ENCODE assay signal across 17 mouse cellular contexts in the genomic region with DNA sequence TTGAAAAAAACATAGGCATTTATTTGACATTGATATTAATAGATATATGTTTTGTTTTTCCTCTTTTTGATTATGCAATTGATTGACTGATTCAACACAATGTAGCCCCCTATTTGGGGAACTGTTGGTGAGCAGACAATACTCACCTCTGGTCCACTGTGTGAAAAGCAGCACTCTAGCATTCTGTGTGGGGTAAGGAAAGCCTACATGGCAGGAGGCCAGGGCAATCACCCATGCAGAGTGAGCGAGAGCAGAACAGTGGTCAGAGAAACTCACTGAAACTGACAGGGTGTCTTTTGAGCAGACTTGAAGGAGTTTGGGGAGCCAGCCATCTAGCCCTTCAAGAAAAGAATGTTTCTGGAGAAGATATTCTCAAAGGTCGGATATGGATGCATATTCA.
DNase-seq lines count a peak whose midpoint lies in the region; ATAC-seq lines count a peak whose summit lies in the region.
"Had no signal": no experiment of that assay in that cellular context is flagged by ENCODE, and none has a peak within 500 bp of the region (broad histone marks: within the 10 kb centered on the region; RNA-seq: fewer than 3 reads in every experiment).

No protein-coding gene starts in this region.

- no peaks in the 10 kb centered on the region for H3K27me3 ChIP-seq in forebrain, embryonic 14.5 days (replicated peaks; ENCODE audit: control insufficient read depth, insufficient read depth, low read length)
- no peaks in the 10 kb centered on the region for H3K27me3 ChIP-seq in forebrain, embryonic 11.5 days (ENCODE audit: control insufficient read depth, insufficient read depth, low read length)
- H3K27me3 ChIP-seq: embryonic facial prominence, embryonic 12.5 days; heart, embryonic 13.5 days; hindbrain, embryonic 13.5 days; limb, embryonic 15.5 days; liver, embryonic 15.5 days; midbrain, embryonic 12.5 days had no signal

- WGBS in forebrain, embryonic 14.5 days, result 43% methylated on average over 2 of the region's 2 CpGs
- WGBS in forebrain, embryonic 11.5 days, result 80% methylated on average over 2 of the region's 2 CpGs

- H3K9me3 ChIP-seq in forebrain, embryonic 14.5 days (replicated peaks; ENCODE audit: control insufficient read depth, low read length), result no peaks in the 10 kb centered on the region
- no peaks in the 10 kb centered on the region for H3K9me3 ChIP-seq in forebrain, embryonic 11.5 days (ENCODE audit: control insufficient read depth, low read length)
- H3K9me3 ChIP-seq: embryonic facial prominence, embryonic 12.5 days; hindbrain, embryonic 13.5 days; limb, embryonic 15.5 days; liver, embryonic 15.5 days; midbrain, embryonic 12.5 days had no signal

- ATAC-seq in forebrain, embryonic 14.5 days, result 0 out of 2 replicates have a peak, but pooled peaks have one; percentile 48
- no peak for ATAC-seq in forebrain, embryonic 11.5 days (replicated peaks; ENCODE audit: low FRiP score)
- ATAC-seq: inflammation-experienced regulatory T-cells, adult 6 months had no signal

- DNase-seq in forebrain, embryonic 14.5 days (ENCODE audit: low spot score), result no peak
- DNase-seq in forebrain, embryonic 11.5 days (ENCODE audit: low spot score), result no peak
- peak; percentile 10 for DNase-seq in adipocyte (ENCODE audit: low spot score)
- DNase-seq in kidney, adult 9 months, result peak; percentile 54
- DNase-seq in kidney, postnatal 36 days, result peak; percentile 38 to 76
- no peak for DNase-seq in thymus, postnatal 36 days
- DNase-seq in layer of hippocampus, adult 8-10 months (ENCODE audit: low spot score in 2 of 2), result no peak
- DNase-seq: B cell, adult 2 months; thymus, postnatal 25 days had no signal

- H3K9ac ChIP-seq in forebrain, embryonic 14.5 days (ENCODE audit: low read length), result no peak overlapping the region
- no peak overlapping the region for H3K9ac ChIP-seq in forebrain, embryonic 11.5 days (ENCODE audit: low read length)
- H3K9ac ChIP-seq: embryonic facial prominence, embryonic 12.5 days; limb, embryonic 15.5 days; liver, embryonic 15.5 days; midbrain, embryonic 12.5 days had no signal

- no peak overlapping the region for H3K4me2 ChIP-seq in forebrain, embryonic 14.5 days (ENCODE audit: low read length)
- no peak overlapping the region for H3K4me2 ChIP-seq in forebrain, embryonic 11.5 days (ENCODE audit: low read depth, low read length, severe bottlenecking)
- H3K4me2 ChIP-seq: embryonic facial prominence, embryonic 12.5 days; heart, embryonic 13.5 days; hindbrain, embryonic 13.5 days; limb, embryonic 15.5 days; liver, embryonic 15.5 days; midbrain, embryonic 12.5 days had no signal

- no peaks in the 10 kb centered on the region for H3K4me1 ChIP-seq in forebrain, embryonic 14.5 days (ENCODE audit: control insufficient read depth, insufficient read depth, low read length)
- no peaks in the 10 kb centered on the region for H3K4me1 ChIP-seq in forebrain, embryonic 11.5 days (replicated peaks; ENCODE audit: control insufficient read depth, insufficient read depth, low read length)
- H3K4me1 ChIP-seq: embryonic facial prominence, embryonic 12.5 days; liver, embryonic 15.5 days had no signal

- no peak overlapping the region for H3K27ac ChIP-seq in forebrain, embryonic 14.5 days (ENCODE audit: low read depth, low read length)
- no peak overlapping the region for H3K27ac ChIP-seq in forebrain, embryonic 11.5 days (ENCODE audit: low read depth, low read length)
- H3K27ac ChIP-seq: embryonic facial prominence, embryonic 12.5 days; heart, embryonic 13.5 days; hindbrain, embryonic 13.5 days; limb, embryonic 15.5 days; liver, embryonic 15.5 days; midbrain, embryonic 12.5 days had no signal

- H3K36me3 ChIP-seq in forebrain, embryonic 14.5 days (ENCODE audit: control insufficient read depth, insufficient read depth, low read length), result no peaks in the 10 kb centered on the region
- H3K36me3 ChIP-seq in forebrain, embryonic 11.5 days (ENCODE audit: control insufficient read depth, insufficient read depth, low read length), result no peaks in the 10 kb centered on the region
- H3K36me3 ChIP-seq: embryonic facial prominence, embryonic 12.5 days; heart, embryonic 13.5 days; hindbrain, embryonic 13.5 days; limb, embryonic 15.5 days; liver, embryonic 15.5 days; midbrain, embryonic 12.5 days had no signal

- no peak overlapping the region for H3K4me3 ChIP-seq in forebrain, embryonic 14.5 days (ENCODE audit: low read depth, low read length)
- no peak overlapping the region for H3K4me3 ChIP-seq in forebrain, embryonic 11.5 days (ENCODE audit: low read depth, low read length)
- H3K4me3 ChIP-seq: embryonic facial prominence, embryonic 12.5 days; erythroblast, embryonic 14.5 days; heart, embryonic 13.5 days; hindbrain, embryonic 13.5 days; limb, embryonic 15.5 days; liver, embryonic 15.5 days; midbrain, embryonic 12.5 days had no signal

Comparison
In these comparisons a context has a peak if more than half of its experiments do, and no peak if none do; other contexts are left out.
1. DNase-seq: peak in adipocyte (single experiment), kidney, adult 9 months (single experiment) and kidney, postnatal 36 days (2 of 2); none in forebrain, embryonic 14.5 days (single experiment), forebrain, embryonic 11.5 days (single experiment), thymus, postnatal 36 days (0 of 2) and layer of hippocampus, adult 8-10 months (0 of 2).